Mouse (Mus musculus) heart, adult 2 months (tissue): ENCODE data around the gene Ccdc154.

Experiments used
- CTCF ChIP-seq: fragments of 200-600 bp; IDR thresholded peaks from 2 replicates; pipeline ENCODE4 v1.8.1; 2022; ENCODE audit warnings: antibody characterized with exemption, mild to moderate bottlenecking, moderate library complexity
- EP300 ChIP-seq: fragments of 200-500 bp; IDR thresholded peaks from 2 replicates; pipeline ENCODE4 v1.6.1; 2011; ENCODE audit warnings: low read depth, low read length, control low read depth; ENCODE audit not compliant: insufficient read depth

DNA sequence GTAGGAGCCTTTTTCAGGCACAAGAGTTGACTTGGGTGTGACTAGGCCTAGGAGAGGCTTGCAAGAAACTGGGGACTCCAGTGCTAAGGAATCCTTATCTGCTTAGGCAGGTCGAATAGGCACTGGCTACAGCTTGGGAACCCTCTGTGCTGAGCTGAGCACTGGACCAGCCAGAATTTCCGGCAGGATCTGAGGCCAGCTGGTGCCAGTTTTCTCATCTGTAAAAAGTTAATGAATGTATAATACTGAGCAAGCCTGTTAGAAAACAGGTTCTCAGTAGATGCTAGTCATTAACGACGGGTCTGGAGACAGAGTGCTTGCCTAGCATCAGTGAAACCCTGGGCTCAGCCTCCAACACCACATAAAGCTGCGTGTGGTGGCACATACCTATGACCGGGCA lies 26.6 kb upstream of the Ccdc154 start:
- TF ChIP-seq CTCF (no peak), EP300 (no peak)
